In the genomic region with DNA sequence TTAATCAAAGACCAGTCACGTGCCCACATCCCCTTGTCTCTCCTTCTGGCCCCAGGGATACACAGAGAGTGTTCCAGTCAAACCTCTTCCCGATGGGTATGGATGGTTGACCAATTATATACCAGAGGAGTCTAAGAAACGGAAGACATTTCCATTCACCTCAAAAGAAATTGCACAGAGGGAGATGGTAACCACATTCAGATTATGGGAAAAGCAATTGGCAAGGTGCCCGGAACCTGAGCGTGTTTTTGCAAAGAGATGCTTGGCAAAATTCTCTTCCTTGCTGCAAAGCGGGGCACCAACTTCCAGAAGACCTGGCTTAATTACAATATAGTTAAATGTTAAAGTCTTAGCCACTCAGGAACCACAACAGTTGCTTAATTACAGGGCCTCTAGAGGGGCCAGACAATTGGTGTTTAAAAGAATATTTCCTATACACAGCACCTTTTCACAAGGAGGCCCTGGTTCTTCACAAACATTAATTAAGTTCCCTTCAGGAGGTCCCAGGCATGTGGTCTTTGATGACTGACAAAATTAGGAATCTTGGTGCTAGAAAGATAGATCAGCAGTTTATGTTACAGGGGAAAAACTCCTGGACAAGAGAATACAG, we compare ENCODE assay signal across 9 mouse cellular contexts. TPM values are rescaled to one million over a fixed set of nuclear protein-coding genes. Genes with fewer than 3 reads are reported as not detected.
DNase-seq lines count a peak whose midpoint lies in the region; ATAC-seq lines count a peak whose summit lies in the region.
"Had no signal": no experiment of that assay in that cellular context is flagged by ENCODE, and none has a peak within 500 bp of the region (broad histone marks: within the 10 kb centered on the region; RNA-seq: fewer than 3 reads in every experiment).

No protein-coding gene starts in this region.

- H3K4me3 ChIP-seq in embryonic facial prominence, embryonic 13.5 days = no peak overlapping the region
- no peak overlapping the region for H3K4me3 ChIP-seq in embryonic facial prominence, embryonic 10.5 days
- no peak overlapping the region for H3K4me3 ChIP-seq in embryonic facial prominence, embryonic 14.5 days (ENCODE audit: low read depth, low read length)
- H3K4me3 ChIP-seq: megakaryocyte, embryonic 14.5 days had no signal

- no peaks in the 10 kb centered on the region for H3K27me3 ChIP-seq in embryonic facial prominence, embryonic 13.5 days
- H3K27me3 ChIP-seq in embryonic facial prominence, embryonic 10.5 days (replicated peaks; ENCODE audit: low read depth, poor library complexity, severe bottlenecking) = no peaks in the 10 kb centered on the region
- H3K27me3 ChIP-seq in embryonic facial prominence, embryonic 14.5 days (replicated peaks; ENCODE audit: control insufficient read depth, insufficient read depth, low read length) = no peaks in the 10 kb centered on the region

- no peak overlapping the region for H3K9ac ChIP-seq in embryonic facial prominence, embryonic 13.5 days
- H3K9ac ChIP-seq in embryonic facial prominence, embryonic 14.5 days (ENCODE audit: low read depth, low read length) = no peak overlapping the region

- WGBS in embryonic facial prominence, embryonic 13.5 days = 39% methylated on average over 6 of the region's 6 CpGs
- 89% methylated on average over 6 of the region's 6 CpGs for WGBS in embryonic facial prominence, embryonic 10.5 days
- WGBS in embryonic facial prominence, embryonic 14.5 days = 35% methylated on average over 6 of the region's 6 CpGs

- H3K36me3 ChIP-seq in embryonic facial prominence, embryonic 13.5 days = no peaks in the 10 kb centered on the region
- no peaks in the 10 kb centered on the region for H3K36me3 ChIP-seq in embryonic facial prominence, embryonic 10.5 days (replicated peaks)
- no peaks in the 10 kb centered on the region for H3K36me3 ChIP-seq in embryonic facial prominence, embryonic 14.5 days (ENCODE audit: control insufficient read depth, insufficient read depth, low read length)

- peak; percentile 15; the same call in 1 of the 2 replicates for ATAC-seq in embryonic facial prominence, embryonic 13.5 days (ENCODE audit: insufficient number of reproducible peaks, insufficient read depth, low FRiP score, low TSS enrichment, low read depth)
- peak; percentile 62; the same call in 1 of the 2 replicates for ATAC-seq in embryonic facial prominence, embryonic 14.5 days (ENCODE audit: low read depth)
- no peak for ATAC-seq in granulocyte monocyte progenitor cell, adult 5-6 weeks (replicated peaks; ENCODE audit: poor library complexity, severe bottlenecking)

- peak overlapping the region; percentile 51 for H3K27ac ChIP-seq in embryonic facial prominence, embryonic 13.5 days
- H3K27ac ChIP-seq in embryonic facial prominence, embryonic 10.5 days (replicated peaks) = no peak overlapping the region
- no peak overlapping the region for H3K27ac ChIP-seq in embryonic facial prominence, embryonic 14.5 days (replicated peaks; ENCODE audit: low read depth, low read length)

- H3K4me2 ChIP-seq in embryonic facial prominence, embryonic 13.5 days = no peak overlapping the region
- H3K4me2 ChIP-seq in embryonic facial prominence, embryonic 14.5 days (ENCODE audit: low read depth, low read length) = no peak overlapping the region

- peaks cover 33% of the 10 kb centered on the region for H3K4me1 ChIP-seq in embryonic facial prominence, embryonic 13.5 days
- peaks cover 20% of the 10 kb centered on the region for H3K4me1 ChIP-seq in embryonic facial prominence, embryonic 10.5 days
- H3K4me1 ChIP-seq in embryonic facial prominence, embryonic 14.5 days (ENCODE audit: control insufficient read depth, insufficient read depth, low read length) = peaks cover 16% of the 10 kb centered on the region; the same call in 1 of the 2 replicates
- H3K4me1 ChIP-seq: megakaryocyte, embryonic 14.5 days had no signal

- H3K9me3 ChIP-seq in embryonic facial prominence, embryonic 13.5 days = 0 out of 2 replicates have a peak, but pooled peaks cover 3% of the 10 kb centered on the region
- no peaks in the 10 kb centered on the region for H3K9me3 ChIP-seq in embryonic facial prominence, embryonic 10.5 days
- H3K9me3 ChIP-seq in embryonic facial prominence, embryonic 14.5 days (ENCODE audit: control insufficient read depth, low read length) = no peaks in the 10 kb centered on the region

- no peak for DNase-seq in embryonic facial prominence, embryonic 10.5 days (ENCODE audit: low spot score)
- DNase-seq in 3T3-L1 (ENCODE audit: low read depth, low spot score) = peak; percentile 73
- DNase-seq in embryonic facial prominence, embryonic 14.5 days (ENCODE audit: low spot score) = peak; percentile 92
- DNase-seq in layer of hippocampus, postnatal 14 days (ENCODE audit: low spot score in 2 of 2) = peak; percentile 13 to 26
- no peak for DNase-seq in heart, adult 8-10 months (ENCODE audit: low spot score)
- DNase-seq in lung, postnatal 25 days (ENCODE audit: low spot score) = no peak

RNA-seq across cellular contexts. Expression of gene Hs6st1, which starts 59.1 kb away (rescaled TPM):
- polyA plus RNA-seq in embryonic facial prominence, embryonic 13.5 days (2015; fragmentation: Nextera tagmentation; extraction: Ambion mirVana) = 5.4 and 6.1 TPM in 2 replicates
- 3.9 and 4.5 TPM in 2 replicates for polyA plus RNA-seq in embryonic facial prominence, embryonic 10.5 days (2016; fragmentation: Nextera tagmentation; extraction: Ambion mirVana)
- 10.1 and 11.5 TPM in 2 replicates for polyA plus RNA-seq in embryonic facial prominence, embryonic 14.5 days (2014; fragmentation: Nextera tagmentation; extraction: Ambion mirVana)
- total RNA-seq in layer of hippocampus, postnatal 14 days (2021) = 10 to 100 TPM; 44.3 to 49.6 TPM
- total RNA-seq in heart, adult 8-10 months (2022) = 10 to 100 TPM; 20.3 to 24.4 (median 21.2) TPM
- total RNA-seq in granulocyte monocyte progenitor cell, adult 5-6 weeks (2014; fragmentation: Nextera tagmentation) = 10.3 and 11.5 TPM in 2 replicates
- 6.5 and 8.9 TPM in 2 replicates for total RNA-seq in granulocyte monocyte progenitor cell, adult 5-6 weeks (2017)

Comparison
In these comparisons a context has a peak if more than half of its experiments do, and no peak if none do; other contexts are left out.
1. DNase-seq: peak in 3T3-L1 (single experiment), embryonic facial prominence, embryonic 14.5 days (single experiment) and layer of hippocampus, postnatal 14 days (2 of 2); none in embryonic facial prominence, embryonic 10.5 days (single experiment), heart, adult 8-10 months (single experiment) and lung, postnatal 25 days (single experiment).